Mouse (Mus musculus): ENCODE data around the gene Rps8. TPM values are rescaled to one million over a fixed set of nuclear protein-coding genes. Genes with fewer than 3 reads are reported as not detected.

Gene Rps8
- polyA plus RNA-seq, 1 experiment: 703 TPM

DNA sequence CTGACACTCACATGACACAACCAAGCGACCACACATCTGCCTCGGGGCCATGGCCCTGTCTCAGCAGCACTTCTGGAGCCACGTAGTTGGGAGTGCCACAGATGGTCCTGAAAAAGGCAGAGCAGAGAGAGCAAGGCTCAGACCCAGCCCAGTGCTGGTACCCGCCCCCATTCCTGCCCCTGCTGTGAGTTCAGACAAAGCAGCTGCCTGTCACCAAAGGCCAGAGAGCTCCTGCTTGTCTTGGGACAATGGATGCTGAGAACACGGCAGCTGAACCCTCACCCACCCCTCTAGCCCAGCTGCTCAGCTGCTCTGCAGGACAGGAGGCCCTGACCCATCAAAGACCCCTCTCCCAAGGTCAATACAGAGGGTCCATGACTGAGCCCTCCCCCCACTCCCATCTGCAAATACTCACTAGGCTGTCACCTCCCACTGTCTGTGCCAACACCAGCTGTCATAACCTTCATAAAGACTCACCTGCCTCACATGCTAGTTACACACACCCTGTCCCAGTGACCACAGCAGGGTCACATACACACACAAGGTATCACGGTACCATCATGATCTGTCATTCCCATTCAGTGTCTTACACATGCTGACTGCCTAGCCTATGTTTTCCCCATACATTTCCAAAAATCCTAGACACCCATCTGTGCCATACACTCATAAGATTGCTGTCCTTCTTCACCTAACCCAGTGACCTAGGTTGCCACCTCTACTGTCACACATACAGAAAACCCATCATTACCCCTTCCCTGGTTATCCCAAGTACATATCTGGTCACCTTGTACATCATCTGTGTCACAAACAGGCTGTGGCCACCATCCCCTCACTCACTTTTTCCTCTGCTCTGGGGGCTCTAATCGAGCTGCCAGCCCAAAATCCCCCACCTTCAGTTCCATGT is 23.9 kb downstream of the Rps8 start:
- DNase-seq (ENCODE audit: low read depth in 1 of 2, low spot score in 2 of 2): no peak
- H3K27ac ChIP-seq (ENCODE audit: insufficient read depth, low read length): no peak overlapping the region
- 83% methylated on average over 7 of the region's 7 CpGs for WGBS
- H3K27me3 ChIP-seq (ENCODE audit: control insufficient read depth, insufficient read depth, low read length): no peaks in the 10 kb centered on the region
- peaks cover 7% of the 10 kb centered on the region; the same call in 1 of the 2 replicates for H3K36me3 ChIP-seq (ENCODE audit: control insufficient read depth, insufficient read depth, low read length)
- TF ChIP-seq CTCF (IDR thresholded peaks at IDR 0.05; ENCODE audit: extremely low read depth, insufficient read depth, insufficient read length, insufficient replicate concordance) (no peak), POLR2A (IDR thresholded peaks at IDR 0.05; ENCODE audit: low read depth, low read length) (no peak)
- no peak overlapping the region for H3K4me3 ChIP-seq (ENCODE audit: extremely low read depth, insufficient read depth, insufficient read length)
- peaks cover 9% of the 10 kb centered on the region; the same call in 1 of the 2 replicates for H3K4me1 ChIP-seq (ENCODE audit: control insufficient read depth, insufficient read depth, insufficient read length)

DNA sequence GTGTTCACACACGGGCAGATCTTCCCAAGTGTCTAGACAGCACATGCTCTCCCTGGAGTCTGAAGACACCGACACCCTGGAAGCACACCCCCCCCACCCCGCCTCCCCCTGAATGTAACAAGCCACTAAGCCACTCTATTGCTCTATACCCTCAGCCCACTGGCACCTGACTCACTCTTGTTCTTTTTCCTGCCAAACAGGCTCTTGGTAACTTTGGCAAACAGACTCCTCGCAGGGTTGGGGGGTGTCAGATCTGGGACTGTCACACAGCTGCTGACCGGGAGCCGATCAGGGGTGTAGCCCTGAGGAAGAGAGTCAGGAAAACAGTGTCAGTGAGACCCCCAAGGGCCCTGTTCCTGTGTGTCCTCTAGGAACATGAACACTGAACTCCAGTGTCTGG is 24.8 kb downstream of the Rps8 start:
- H3K27me3 ChIP-seq (ENCODE audit: control insufficient read depth, insufficient read depth, low read length): no peaks in the 10 kb centered on the region
- peaks cover 7% of the 10 kb centered on the region; the same call in 1 of the 2 replicates for H3K36me3 ChIP-seq (ENCODE audit: control insufficient read depth, insufficient read depth, low read length)
- peaks cover 18% of the 10 kb centered on the region; the same call in 1 of the 2 replicates for H3K4me1 ChIP-seq (ENCODE audit: control insufficient read depth, insufficient read depth, insufficient read length)
- no peak for TF ChIP-seq CTCF (IDR thresholded peaks at IDR 0.05; ENCODE audit: extremely low read depth, insufficient read depth, insufficient read length, insufficient replicate concordance)
- no peak for TF ChIP-seq POLR2A (IDR thresholded peaks at IDR 0.05; ENCODE audit: low read depth, low read length)
- no peak overlapping the region for H3K27ac ChIP-seq (ENCODE audit: insufficient read depth, low read length)
- H3K4me3 ChIP-seq (ENCODE audit: extremely low read depth, insufficient read depth, insufficient read length): no peak overlapping the region
- WGBS: 89% methylated on average over 6 of the region's 6 CpGs
- no peak for DNase-seq (ENCODE audit: low read depth in 1 of 2, low spot score in 2 of 2)

DNA sequence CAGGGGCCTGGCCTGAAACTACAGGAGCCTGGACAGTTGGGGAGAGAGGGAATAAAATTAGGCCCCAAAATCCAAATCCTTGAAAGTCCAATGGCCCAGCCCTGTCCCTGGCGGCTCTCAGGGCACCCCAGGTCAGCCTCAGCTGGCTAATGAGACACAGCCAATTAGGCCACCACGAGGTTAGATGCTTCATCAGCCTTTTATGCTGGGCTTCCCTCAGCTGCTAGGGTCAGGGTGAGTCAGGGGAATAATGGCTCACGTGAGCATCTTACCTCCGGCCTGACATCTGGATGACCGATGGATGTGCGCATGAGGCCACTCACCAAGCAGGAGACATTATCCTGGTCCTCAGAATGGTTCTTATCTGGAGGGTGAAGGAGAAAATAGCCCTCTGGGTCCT is 25.3 kb downstream of the Rps8 start:
- Histone ChIP-seq H3K4me3 (ENCODE audit: extremely low read depth, insufficient read depth, insufficient read length) (no peak overlapping the region), H3K4me1 (ENCODE audit: control insufficient read depth, insufficient read depth, insufficient read length) (peaks cover 21% of the 10 kb centered on the region; the same call in 1 of the 2 replicates)
- TF ChIP-seq POLR2A (IDR thresholded peaks at IDR 0.05; ENCODE audit: low read depth, low read length) (no peak), CTCF (IDR thresholded peaks at IDR 0.05; ENCODE audit: extremely low read depth, insufficient read depth, insufficient read length, insufficient replicate concordance) (no peak)

DNA sequence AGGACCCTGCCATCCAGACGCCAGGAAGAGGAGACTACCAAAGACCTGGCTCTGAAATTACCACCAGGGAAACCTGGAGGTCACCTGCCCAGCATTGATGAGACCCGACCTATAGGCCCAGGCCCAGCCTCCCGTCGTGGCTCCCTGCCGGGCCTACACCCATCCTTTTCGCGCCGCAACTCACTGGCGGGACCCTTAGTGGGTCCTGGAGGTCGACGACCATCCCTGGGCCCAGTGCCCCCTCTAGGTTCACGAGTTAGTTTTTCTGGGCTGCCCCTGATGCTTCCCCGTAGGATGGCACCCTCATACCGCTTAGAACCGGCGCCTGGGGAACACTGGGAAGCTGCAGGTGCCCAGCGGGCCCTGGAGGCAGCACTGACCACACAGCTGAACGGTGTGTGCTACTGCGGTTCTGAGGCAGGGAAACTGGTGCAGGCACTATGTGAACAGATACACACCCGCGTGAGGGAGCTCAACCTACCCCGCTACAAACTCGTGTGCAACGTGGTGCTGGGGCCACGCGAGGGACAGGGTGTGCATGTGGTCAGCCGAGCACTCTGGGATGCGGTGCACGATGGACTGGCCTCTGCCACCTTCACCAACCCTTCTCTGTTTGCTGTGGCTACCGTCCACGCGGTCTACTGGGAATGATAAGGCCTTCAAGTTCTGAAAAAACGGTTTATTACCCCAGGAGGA is 27.9 kb downstream of the Rps8 start:
- H3K27me3 ChIP-seq (ENCODE audit: control insufficient read depth, insufficient read depth, low read length): no peaks in the 10 kb centered on the region
- no peak overlapping the region for H3K4me3 ChIP-seq (ENCODE audit: extremely low read depth, insufficient read depth, insufficient read length)
- TF ChIP-seq POLR2A (IDR thresholded peaks at IDR 0.05; ENCODE audit: low read depth, low read length) (no peak), CTCF (IDR thresholded peaks at IDR 0.05; ENCODE audit: extremely low read depth, insufficient read depth, insufficient read length, insufficient replicate concordance) (no peak)
- no peak overlapping the region for H3K27ac ChIP-seq (ENCODE audit: insufficient read depth, low read length)
- peaks cover 42% of the 10 kb centered on the region for H3K4me1 ChIP-seq (ENCODE audit: control insufficient read depth, insufficient read depth, insufficient read length)
- no peak for DNase-seq (ENCODE audit: low read depth in 1 of 2, low spot score in 2 of 2)
- WGBS: 94% methylated on average over 31 of the region's 33 CpGs
- H3K36me3 ChIP-seq (ENCODE audit: control insufficient read depth, insufficient read depth, low read length): peaks cover 7% of the 10 kb centered on the region; the same call in 1 of the 2 replicates

More for the DNA sequence above, 25.3 kb downstream of the Rps8 start:
- WGBS: 87% methylated on average over 6 of the region's 6 CpGs
- H3K27ac ChIP-seq (ENCODE audit: insufficient read depth, low read length): no peak overlapping the region
- no peak for DNase-seq (ENCODE audit: low read depth in 1 of 2, low spot score in 2 of 2)
- H3K36me3 ChIP-seq (ENCODE audit: control insufficient read depth, insufficient read depth, low read length): peaks cover 7% of the 10 kb centered on the region; the same call in 1 of the 2 replicates
- H3K27me3 ChIP-seq (ENCODE audit: control insufficient read depth, insufficient read depth, low read length): no peaks in the 10 kb centered on the region

DNA sequence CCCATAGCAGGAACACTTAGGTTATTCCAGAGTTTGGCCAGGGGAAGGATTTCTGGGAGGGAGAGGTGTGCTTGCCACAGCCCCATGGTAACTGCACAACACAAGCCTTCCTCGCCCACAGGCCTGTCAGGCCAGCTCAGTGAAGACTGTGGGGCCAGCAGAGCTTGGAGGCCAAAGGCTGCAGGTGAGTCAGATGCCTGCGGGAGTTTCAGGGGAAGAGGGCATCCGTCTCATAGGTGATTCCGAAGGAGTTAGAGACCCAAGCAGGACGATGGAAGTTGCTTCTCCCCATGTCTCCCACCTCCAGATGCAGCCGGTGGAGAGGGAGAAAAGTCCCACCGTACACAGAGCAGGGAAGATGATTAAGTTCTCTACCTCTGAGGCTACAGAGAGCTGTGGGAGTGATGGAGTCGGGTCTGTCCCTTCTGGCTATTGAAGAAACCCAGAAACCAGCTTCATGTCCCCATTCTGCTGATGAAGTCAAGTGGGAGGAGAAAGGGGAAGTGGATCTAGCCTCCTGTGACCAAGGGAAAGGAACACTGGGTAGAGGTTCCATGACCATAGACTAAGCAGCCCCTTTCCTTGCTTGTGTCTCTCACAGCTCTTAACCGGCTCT is 29.3 kb downstream of the Rps8 start, which contains the start of gene Tctex1d4:
Tctex1d4 (plus strand) TSS at position 120 of the 616 bp plus-strand sequence.
- H3K27ac ChIP-seq (ENCODE audit: insufficient read depth, low read length): peak within 1 kb of the TSS; percentile 97
- no peaks in the 10 kb centered on the region for H3K27me3 ChIP-seq (ENCODE audit: control insufficient read depth, insufficient read depth, low read length)
- peaks cover 7% of the 10 kb centered on the region; the same call in 1 of the 2 replicates for H3K36me3 ChIP-seq (ENCODE audit: control insufficient read depth, insufficient read depth, low read length)
- WGBS: 73% methylated on average over 9 of the region's 9 CpGs
- TF ChIP-seq CTCF (IDR thresholded peaks at IDR 0.05; ENCODE audit: extremely low read depth, insufficient read depth, insufficient read length, insufficient replicate concordance) (no peak), POLR2A (IDR thresholded peaks at IDR 0.05; ENCODE audit: low read depth, low read length) (no peak)
- peak in 1 of 2 experiments; percentile 35 for DNase-seq (ENCODE audit: low read depth in 1 of 2, low spot score in 2 of 2)
- H3K4me3 ChIP-seq (ENCODE audit: extremely low read depth, insufficient read depth, insufficient read length): no peak within 1 kb of the TSS; the same call in 1 of the 2 replicates
- peaks cover 41% of the 10 kb centered on the region for H3K4me1 ChIP-seq (ENCODE audit: control insufficient read depth, insufficient read depth, insufficient read length)

DNA sequence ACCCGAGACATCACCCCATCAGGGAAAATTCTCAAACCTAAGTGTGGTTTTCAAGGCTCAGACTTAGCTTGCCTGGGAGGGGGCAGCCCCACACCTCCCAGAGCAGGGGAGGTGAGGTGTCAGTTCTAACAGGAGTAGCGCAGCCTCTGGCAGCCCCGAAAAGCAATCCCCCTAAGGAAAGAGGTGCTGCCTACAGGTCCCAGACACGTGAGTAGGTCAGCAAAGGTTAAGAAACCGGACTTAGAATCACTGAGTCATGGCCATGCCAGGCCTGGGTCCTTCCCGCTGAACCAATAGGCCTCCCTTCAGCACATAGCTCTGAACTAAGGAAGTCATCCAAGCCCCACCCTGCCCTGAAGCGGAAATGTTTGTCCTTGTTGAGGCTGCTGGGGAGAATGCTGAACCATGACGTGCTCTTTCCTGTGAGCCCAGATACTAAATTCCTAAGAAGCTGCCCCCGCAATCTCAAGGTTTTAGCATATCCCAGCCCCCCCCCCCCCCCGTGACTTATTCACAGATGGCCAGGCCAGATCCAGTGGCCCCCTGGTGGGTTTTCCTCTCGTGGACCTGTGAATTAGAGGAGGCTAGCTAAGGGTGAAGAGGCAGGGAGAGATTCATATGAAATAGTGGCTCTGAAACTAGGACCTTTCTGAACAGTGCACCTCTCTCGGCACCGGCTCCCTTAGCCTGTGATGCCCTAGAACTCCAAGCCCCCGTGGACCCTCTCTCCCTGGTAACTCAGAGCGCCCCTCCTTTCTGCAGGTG is 30.0 kb downstream of the Rps8 start:
- peaks cover 41% of the 10 kb centered on the region for H3K4me1 ChIP-seq (ENCODE audit: control insufficient read depth, insufficient read depth, insufficient read length)
- no peak overlapping the region; the same call in 1 of the 2 replicates for H3K4me3 ChIP-seq (ENCODE audit: extremely low read depth, insufficient read depth, insufficient read length)
- 25% methylated on average over 15 of the region's 15 CpGs for WGBS
- peaks cover 4% of the 10 kb centered on the region; the same call in 1 of the 2 replicates for H3K36me3 ChIP-seq (ENCODE audit: control insufficient read depth, insufficient read depth, low read length)
- no peaks in the 10 kb centered on the region for H3K27me3 ChIP-seq (ENCODE audit: control insufficient read depth, insufficient read depth, low read length)
- DNase-seq (ENCODE audit: low read depth in 1 of 2, low spot score in 2 of 2): peak; percentile 55 to 69
- TF ChIP-seq CTCF (IDR thresholded peaks at IDR 0.05; ENCODE audit: extremely low read depth, insufficient read depth, insufficient read length, insufficient replicate concordance) (no peak), POLR2A (IDR thresholded peaks at IDR 0.05; ENCODE audit: low read depth, low read length) (no peak)
- H3K27ac ChIP-seq (ENCODE audit: insufficient read depth, low read length): peak overlapping the region; percentile 97
